ENCODE assay signal across 20 mouse cellular contexts in genomic region chr9:62423871-62424270, GRCm38 (mm10).
DNase-seq lines count a peak whose midpoint lies in the region; ATAC-seq and TF ChIP-seq lines count a peak whose summit lies in the region.
"Had no signal": no experiment of that assay in that cellular context is flagged by ENCODE, and none has a peak within 500 bp of the region (broad histone marks: within the 10 kb centered on the region; RNA-seq: fewer than 3 reads in every experiment).

No protein-coding gene starts in this region.

- H3K4me1 ChIP-seq in midbrain, embryonic 11.5 days (ENCODE audit: control insufficient read depth, insufficient read depth, low read length) = 0 out of 2 replicates have a peak, but pooled peaks cover 3% of the 10 kb centered on the region
- H3K4me1 ChIP-seq in midbrain, embryonic 14.5 days (ENCODE audit: control insufficient read depth, insufficient read depth, low read length) = 0 out of 2 replicates have a peak, but pooled peaks cover 3% of the 10 kb centered on the region

- intact Hi-C loops in gastrocnemius, adult 2 months (cut with DNase I) = no loop called here
- intact Hi-C loops in heart, postnatal 14 days (cut with DNase I) = no loop called here

- no peak overlapping the region for H3K4me3 ChIP-seq in gastrocnemius, adult 2 months
- no peak overlapping the region for H3K4me3 ChIP-seq in midbrain, embryonic 11.5 days (ENCODE audit: low read depth, low read length)
- H3K4me3 ChIP-seq in midbrain, embryonic 14.5 days (replicated peaks; ENCODE audit: low read depth, low read length) = no peak overlapping the region
- H3K4me3 ChIP-seq: embryonic facial prominence, embryonic 13.5 days; embryonic facial prominence, embryonic 15.5 days; erythroblast, embryonic 14.5 days; forebrain, embryonic 10.5 days; forebrain, embryonic 12.5 days had no signal

- peak overlapping the region; percentile 77; the same call in 1 of the 2 replicates for H3K27ac ChIP-seq in gastrocnemius, adult 2 months
- no peak overlapping the region for H3K27ac ChIP-seq in midbrain, embryonic 11.5 days (ENCODE audit: low read depth, low read length)
- H3K27ac ChIP-seq in midbrain, embryonic 14.5 days (replicated peaks; ENCODE audit: low read depth, low read length) = no peak overlapping the region
- H3K27ac ChIP-seq: embryonic facial prominence, embryonic 13.5 days; embryonic facial prominence, embryonic 15.5 days; forebrain, embryonic 10.5 days; forebrain, embryonic 12.5 days had no signal

- no peak for TF ChIP-seq CTCF in gastrocnemius, adult 2 months (IDR thresholded peaks at IDR 0.05)

- H3K9ac ChIP-seq in midbrain, embryonic 11.5 days (ENCODE audit: low read length) = no peak overlapping the region
- H3K9ac ChIP-seq in midbrain, embryonic 14.5 days (replicated peaks; ENCODE audit: low read length) = no peak overlapping the region
- H3K9ac ChIP-seq: embryonic facial prominence, embryonic 13.5 days; embryonic facial prominence, embryonic 15.5 days; forebrain, embryonic 12.5 days had no signal

- ATAC-seq in midbrain, embryonic 11.5 days (ENCODE audit: low FRiP score) = no peak
- no peak for ATAC-seq in midbrain, embryonic 14.5 days (ENCODE audit: low FRiP score, low TSS enrichment)
- ATAC-seq: forebrain, embryonic 14.5 days; forebrain, embryonic 16.5 days had no signal

- no peaks in the 10 kb centered on the region for H3K27me3 ChIP-seq in midbrain, embryonic 11.5 days (ENCODE audit: control insufficient read depth, insufficient read depth, low read length)
- no peaks in the 10 kb centered on the region for H3K27me3 ChIP-seq in midbrain, embryonic 14.5 days (ENCODE audit: control insufficient read depth, insufficient read depth, low read length)
- H3K27me3 ChIP-seq: embryonic facial prominence, embryonic 13.5 days; embryonic facial prominence, embryonic 15.5 days; forebrain, embryonic 12.5 days had no signal

- WGBS in midbrain, embryonic 11.5 days = 94% methylated on average over 10 of the region's 10 CpGs
- WGBS in midbrain, embryonic 14.5 days = 96% methylated on average over 10 of the region's 10 CpGs

- H3K9me3 ChIP-seq in midbrain, embryonic 11.5 days (ENCODE audit: control insufficient read depth, low read length) = peaks cover under 1% of the 10 kb centered on the region; the same call in 1 of the 2 replicates
- no peaks in the 10 kb centered on the region for H3K9me3 ChIP-seq in midbrain, embryonic 14.5 days (ENCODE audit: control insufficient read depth, low read length)
- H3K9me3 ChIP-seq: embryonic facial prominence, embryonic 13.5 days; embryonic facial prominence, embryonic 15.5 days had no signal

- H3K4me2 ChIP-seq in midbrain, embryonic 11.5 days = no peak overlapping the region
- no peak overlapping the region for H3K4me2 ChIP-seq in midbrain, embryonic 14.5 days (ENCODE audit: low read length)
- H3K4me2 ChIP-seq: embryonic facial prominence, embryonic 13.5 days; embryonic facial prominence, embryonic 15.5 days; forebrain, embryonic 12.5 days had no signal

- 0 out of 2 replicates have a peak, but pooled peaks cover 3% of the 10 kb centered on the region for H3K36me3 ChIP-seq in midbrain, embryonic 11.5 days (ENCODE audit: control insufficient read depth, insufficient read depth, low read length)
- H3K36me3 ChIP-seq in midbrain, embryonic 14.5 days (ENCODE audit: control insufficient read depth, insufficient read depth, low read length) = peaks cover 54% of the 10 kb centered on the region
- H3K36me3 ChIP-seq: embryonic facial prominence, embryonic 15.5 days had no signal

- DNase-seq in gastrocnemius, adult 2 months = no peak
- DNase-seq in gastrocnemius, adult 8-10 months (ENCODE audit: low spot score in 2 of 2) = no peak
- DNase-seq in heart, adult 11 months = peak; percentile 92
- no peak for DNase-seq in heart, postnatal 14 days
- DNase-seq in midbrain, embryonic 11.5 days (ENCODE audit: low spot score, missing footprints) = peak; percentile 67
- no peak for DNase-seq in midbrain, embryonic 14.5 days
- DNase-seq: adrenal gland, adult 2 months; adrenal gland, postnatal 10 days; adrenal gland, postnatal 25 days; cerebellum, adult 11 months; cerebellum, adult 2 months; cerebellum, postnatal 25 days; embryo, embryonic 11 days had no signal

Comparison
In these comparisons a context has a peak if more than half of its experiments do, and no peak if none do; other contexts are left out.
1. DNase-seq: peak in heart, adult 11 months (single experiment) and midbrain, embryonic 11.5 days (single experiment); none in gastrocnemius, adult 2 months (single experiment), gastrocnemius, adult 8-10 months (0 of 2), heart, postnatal 14 days (0 of 2) and midbrain, embryonic 14.5 days (single experiment).